Mouse (Mus musculus) C2C12 (cell line): ENCODE measurements around the gene Afmid. TPM values are rescaled to one million over a fixed set of nuclear protein-coding genes. Genes with fewer than 3 reads are reported as not detected.
A peak's percentile ranks its signal among the peaks of the same experiment; 100 is the strongest.

Source experiments
- H3K27me3 ChIP-seq: one replicate; pipeline ENCODE4 v1.6.1; 2011; ENCODE audit not compliant: control insufficient read depth, insufficient read depth, insufficient read length
- H3K36me3 ChIP-seq: one replicate; pipeline ENCODE4 v1.6.1; 2011; ENCODE audit not compliant: control insufficient read depth, insufficient read depth
- H3K4me3 ChIP-seq: one replicate; pipeline ENCODE4 v1.5.1; 2011; ENCODE audit warnings: mild to moderate bottlenecking, control low read depth; ENCODE audit not compliant: poor library complexity, insufficient read depth, severe bottlenecking
- H3K79me2 ChIP-seq: one replicate; pipeline ENCODE4 v1.6.1; 2011; ENCODE audit not compliant: control insufficient read depth, insufficient read depth
- H3K79me3 ChIP-seq: one replicate; pipeline ENCODE4 v1.6.1; 2011; ENCODE audit warnings: low read depth, control low read depth
- H3ac ChIP-seq: one replicate; pipeline ENCODE3; 2011; ENCODE audit warnings: low read depth; ENCODE audit not compliant: control insufficient read depth, insufficient read length
- CEBPB ChIP-seq: IDR thresholded peaks from one replicate; pipeline ENCODE4 v1.6.1; 2011; ENCODE audit warnings: low read depth, mild to moderate bottlenecking, control low read depth, moderate library complexity
- CTCF ChIP-seq: IDR thresholded peaks from one replicate; pipeline ENCODE4 v1.5.1; 2011; ENCODE audit not compliant: control insufficient read depth, insufficient read depth, insufficient read length
- FOSL1 ChIP-seq: IDR thresholded peaks from one replicate; pipeline ENCODE4 v1.8.0; 2011; ENCODE audit warnings: mild to moderate bottlenecking, low read length; ENCODE audit not compliant: poor library complexity, insufficient read depth, severe bottlenecking
- MAX ChIP-seq: IDR thresholded peaks from one replicate; pipeline ENCODE4 v1.6.1; 2011; ENCODE audit warnings: mild to moderate bottlenecking, control low read depth
- MYOD1 ChIP-seq: IDR thresholded peaks from one replicate; pipeline ENCODE4 v1.6.1; 2011; ENCODE audit warnings: low read depth; ENCODE audit not compliant: control insufficient read depth, insufficient read length
- MYOG ChIP-seq: IDR thresholded peaks from one replicate; pipeline ENCODE4 v1.6.1; 2011; ENCODE audit not compliant: control insufficient read depth, insufficient read length; ENCODE audit errors: extremely low read depth
- USF1 ChIP-seq: IDR thresholded peaks from one replicate; pipeline ENCODE4 v1.6.1; 2011; ENCODE audit warnings: low read depth, mild to moderate bottlenecking, control low read depth, moderate library complexity
- polyA plus RNA-seq: library from polyadenylated mRNA; unstranded; fragments of >200 nt; fragmentation: generic; extraction: Trizol; gene quantifications from one replicate; pipeline ENCODE4 v1.2.1, GENCODE M21; 2012; ENCODE audit warnings: missing spikeins

The Afmid gene
- polyA plus RNA-seq, 1 experiment, result 3.2 TPM

DNA sequence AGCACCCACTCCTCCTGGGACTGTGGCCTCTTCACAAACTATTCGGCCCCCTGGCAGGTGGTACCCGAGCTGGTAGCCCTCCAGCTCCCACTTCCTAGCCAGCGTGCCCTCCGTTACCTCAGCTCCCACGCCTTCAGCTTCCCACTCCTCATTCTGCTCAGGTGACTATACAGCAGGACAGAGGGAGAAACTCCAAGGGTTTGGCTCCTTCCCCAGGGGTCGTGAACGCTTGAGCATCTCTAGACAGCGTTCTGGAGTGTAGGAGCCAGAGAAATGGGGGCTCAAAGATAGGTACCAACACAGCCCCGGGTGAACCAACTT, 34.3 kb upstream of the Afmid start:
- Histone ChIP-seq H3K4me3 (no peak overlapping the region), H3K27me3 (no peaks in the 10 kb centered on the region), H3K79me2 (no peaks in the 10 kb centered on the region), H3ac (no peak overlapping the region), H3K36me3 (no peaks in the 10 kb centered on the region), H3K79me3 (no peaks in the 10 kb centered on the region)
- no peak for TF ChIP-seq FOSL1
- no peak for TF ChIP-seq CTCF
- no peak for TF ChIP-seq MAX
- TF ChIP-seq MYOG, result no peak
- TF ChIP-seq MYOD1, result no peak
- no peak for TF ChIP-seq USF1

DNA sequence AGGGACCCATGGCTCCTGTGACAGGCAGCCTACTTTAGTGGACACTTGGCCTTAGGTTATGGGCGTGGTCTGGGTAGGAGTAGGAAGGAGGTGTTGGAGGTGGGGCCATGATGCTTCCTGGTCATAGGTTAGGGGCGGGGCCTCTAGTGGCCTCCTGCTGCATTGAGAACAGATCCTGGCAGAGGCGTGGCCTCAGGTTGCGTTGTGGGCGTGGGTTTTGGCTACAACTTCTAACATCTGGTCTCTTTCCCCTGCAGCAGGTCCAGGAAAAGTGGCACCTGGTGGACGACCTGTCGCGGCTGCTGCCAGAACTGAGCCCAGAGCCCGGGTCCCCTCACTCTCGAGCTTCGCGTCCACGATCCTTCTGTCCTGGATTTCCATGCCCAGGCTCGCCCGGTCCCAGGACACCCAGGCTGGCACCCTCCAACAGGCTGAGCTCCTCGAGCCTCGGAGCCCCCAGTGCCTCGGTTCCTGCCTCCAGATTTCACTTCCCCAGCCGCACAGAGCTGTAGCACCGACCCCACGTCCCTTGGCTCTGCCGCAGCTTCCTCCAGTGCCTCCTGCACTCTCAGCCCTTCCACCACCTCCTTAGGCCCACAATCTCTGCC, 33.3 kb upstream of the Afmid start:
- H3K79me3 ChIP-seq, result no peaks in the 10 kb centered on the region
- H3ac ChIP-seq, result no peak overlapping the region
- no peak overlapping the region for H3K4me3 ChIP-seq
- H3K36me3 ChIP-seq, result no peaks in the 10 kb centered on the region
- TF ChIP-seq FOSL1, result no peak
- TF ChIP-seq CEBPB, result no peak
- TF ChIP-seq MYOD1, result no peak
- no peak for TF ChIP-seq MYOG
- no peak for TF ChIP-seq USF1
- no peak for TF ChIP-seq CTCF
- no peak for TF ChIP-seq MAX
- H3K79me2 ChIP-seq, result no peaks in the 10 kb centered on the region
- H3K27me3 ChIP-seq, result no peaks in the 10 kb centered on the region

DNA sequence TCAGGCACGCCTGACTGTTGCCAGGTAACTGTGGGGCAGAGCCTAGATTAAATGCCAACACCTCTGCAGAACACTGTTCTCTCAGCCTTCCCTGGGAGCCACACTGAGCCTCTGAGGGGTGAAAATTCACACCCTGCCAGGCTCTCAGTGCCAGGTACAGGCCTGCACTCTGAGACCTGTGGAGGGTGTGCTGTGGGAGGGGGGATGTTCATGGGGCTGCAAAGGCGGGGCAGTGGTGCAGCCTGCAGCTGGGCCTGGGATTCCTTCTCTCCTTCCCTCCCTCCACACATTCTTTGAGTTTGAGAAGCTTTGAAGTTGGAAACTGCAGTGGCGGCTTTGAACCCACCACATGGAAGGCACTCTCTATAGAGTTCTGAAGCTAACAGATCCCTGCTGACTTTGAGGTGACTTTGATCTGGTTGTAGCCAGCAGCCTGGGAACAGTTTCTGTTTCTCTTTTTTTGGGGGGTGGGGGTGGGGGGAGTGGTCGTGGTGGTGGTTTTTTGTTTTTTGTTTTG, 31.6 kb upstream of the Afmid start:
- no peak overlapping the region for H3ac ChIP-seq
- TF ChIP-seq MAX, result no peak
- no peak for TF ChIP-seq MYOG
- no peak for TF ChIP-seq MYOD1
- no peak for TF ChIP-seq USF1
- TF ChIP-seq FOSL1, result no peak
- no peak for TF ChIP-seq CTCF
- TF ChIP-seq CEBPB, result no peak
- no peaks in the 10 kb centered on the region for H3K36me3 ChIP-seq
- no peaks in the 10 kb centered on the region for H3K79me2 ChIP-seq
- H3K4me3 ChIP-seq, result no peak overlapping the region
- no peaks in the 10 kb centered on the region for H3K79me3 ChIP-seq
- no peaks in the 10 kb centered on the region for H3K27me3 ChIP-seq

DNA sequence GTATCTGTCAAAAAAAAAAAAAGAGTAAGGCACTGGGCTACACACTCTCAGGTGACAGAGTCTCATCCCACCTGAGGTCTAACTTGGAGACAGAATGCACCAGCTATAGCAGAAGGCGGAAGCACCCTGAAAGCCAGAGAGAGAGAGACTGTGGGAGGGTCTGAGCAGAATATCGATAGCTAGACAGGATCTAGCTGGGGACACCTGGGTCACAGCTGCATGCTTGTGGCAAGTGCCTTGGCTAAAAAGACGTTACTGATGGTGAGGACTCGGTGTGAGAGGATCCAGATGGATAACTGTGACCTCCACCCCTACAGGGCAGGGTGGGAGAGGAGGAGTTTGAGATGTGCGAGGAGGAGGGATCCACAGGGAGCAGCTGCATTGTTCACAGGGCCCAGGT, 28.8 kb upstream of the Afmid start:
- Histone ChIP-seq H3K79me3 (no peaks in the 10 kb centered on the region), H3K4me3 (no peak overlapping the region), H3K79me2 (no peaks in the 10 kb centered on the region), H3K36me3 (no peaks in the 10 kb centered on the region), H3K27me3 (no peaks in the 10 kb centered on the region), H3ac (no peak overlapping the region)
- no peak for TF ChIP-seq MYOG
- TF ChIP-seq MYOD1, result no peak
- TF ChIP-seq MAX, result no peak
- TF ChIP-seq FOSL1, result no peak
- TF ChIP-seq CEBPB, result no peak
- no peak for TF ChIP-seq USF1
- no peak for TF ChIP-seq CTCF

DNA sequence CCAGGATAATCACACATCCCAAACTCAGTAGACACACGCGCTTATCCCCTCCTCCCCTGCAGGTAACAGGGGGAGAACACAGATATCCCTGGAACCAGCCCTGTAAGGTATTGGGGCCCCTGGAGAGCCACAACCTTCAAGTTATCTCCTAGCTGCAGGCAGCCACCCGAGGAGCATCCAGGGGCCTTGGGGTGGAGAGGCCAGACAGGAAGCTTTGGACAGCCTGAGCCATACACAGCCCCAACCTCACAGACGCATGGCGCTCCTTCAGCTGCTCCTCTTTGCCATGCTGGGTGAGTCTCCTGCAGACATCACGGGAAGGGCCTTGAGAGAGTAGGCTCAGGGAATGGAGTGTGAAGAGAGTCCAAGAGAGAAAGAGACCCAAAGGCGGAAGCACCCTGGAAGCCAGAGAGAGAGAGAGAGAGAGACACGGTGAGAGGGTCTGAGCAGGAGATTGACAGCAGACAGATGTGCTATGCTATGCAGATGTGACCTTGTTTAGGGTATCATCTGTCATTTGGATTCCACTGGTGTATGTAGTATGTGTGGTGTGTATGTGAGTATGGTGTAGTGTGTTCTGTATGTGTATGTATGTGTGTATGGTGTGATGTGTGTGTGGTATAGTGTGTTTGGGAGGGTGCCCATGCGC, 28.1 kb upstream of the Afmid start, which contains the start of gene 6030468B19Rik:
TSS of gene 6030468B19Rik (plus strand) at position 150 of the 649 bp plus-strand sequence.
- H3K36me3 ChIP-seq, result no peaks in the 10 kb centered on the region
- no peaks in the 10 kb centered on the region for H3K79me2 ChIP-seq
- H3K27me3 ChIP-seq, result no peaks in the 10 kb centered on the region
- TF ChIP-seq MYOG (no peak), CEBPB (no peak), MYOD1 (peak; percentile 71), CTCF (no peak), MAX (no peak), FOSL1 (no peak), USF1 (no peak)
- no peak within 1 kb of the TSS for H3K4me3 ChIP-seq
- H3ac ChIP-seq, result no peak within 1 kb of the TSS
- H3K79me3 ChIP-seq, result no peaks in the 10 kb centered on the region
